Mouse (Mus musculus) cerebellum, adult 18-20 months (tissue): ENCODE results near the gene Nup160.

ENCODE experiments used
- DNase-seq, 2 experiments: peaks; one replicate each; pipeline ENCODE4 v3.0.0; 2021

The Nup160 gene

GRCm38 (mm10) chr2:90677007-90677406, at the start of gene Nup160:
Gene Nup160, plus strand, starts transcription at chr2:90677215.
- no peak for DNase-seq

GRCm38 (mm10) chr2:90628261-90628660, 48.8 kb upstream of the Nup160 start:
- DNase-seq: no peak

GRCm38 (mm10) chr2:90629552-90629951, 47.5 kb upstream of the Nup160 start:
- no peak for DNase-seq

- DNase-seq: no peak
Observed at GRCm38 (mm10) chr2:90631938-90632733, 44.9 kb upstream of the Nup160 start.

GRCm38 (mm10) chr2:90634671-90635070, 42.3 kb upstream of the Nup160 start:
- DNase-seq: no peak

GRCm38 (mm10) chr2:90635085-90635723, 41.8 kb upstream of the Nup160 start:
- DNase-seq: no peak

GRCm38 (mm10) chr2:90636853-90637252, 40.2 kb upstream of the Nup160 start:
- DNase-seq: no peak

GRCm38 (mm10) chr2:90638986-90639746, 37.8 kb upstream of the Nup160 start:
- no peak for DNase-seq

- no peak for DNase-seq
Observed at GRCm38 (mm10) chr2:90639747-90640699, 37.0 kb upstream of the Nup160 start.

- no peak for DNase-seq
Observed at GRCm38 (mm10) chr2:90641007-90641709, 35.9 kb upstream of the Nup160 start.

- DNase-seq: no peak
Observed at GRCm38 (mm10) chr2:90641710-90642039, 35.3 kb upstream of the Nup160 start.

GRCm38 (mm10) chr2:90647084-90647483, 29.9 kb upstream of the Nup160 start:
- DNase-seq: no peak

- no peak for DNase-seq
Observed at GRCm38 (mm10) chr2:90649405-90649804, 27.6 kb upstream of the Nup160 start.

GRCm38 (mm10) chr2:90649965-90650364, 27.1 kb upstream of the Nup160 start:
- DNase-seq: no peak

- DNase-seq: no peak
Observed at GRCm38 (mm10) chr2:90652101-90652500, 24.9 kb upstream of the Nup160 start.

- DNase-seq: no peak
Observed at GRCm38 (mm10) chr2:90652993-90653392, 24.0 kb upstream of the Nup160 start.

- no peak for DNase-seq
Observed at GRCm38 (mm10) chr2:90655449-90655848, 21.6 kb upstream of the Nup160 start.

GRCm38 (mm10) chr2:90658613-90659012, 18.4 kb upstream of the Nup160 start:
- DNase-seq: no peak

- no peak for DNase-seq
Observed at GRCm38 (mm10) chr2:90659016-90659415, 18.0 kb upstream of the Nup160 start.

- no peak for DNase-seq
Observed at GRCm38 (mm10) chr2:90659639-90660038, 17.4 kb upstream of the Nup160 start.

GRCm38 (mm10) chr2:90660947-90661346, 16.1 kb upstream of the Nup160 start:
- no peak for DNase-seq

- DNase-seq: no peak
Observed at GRCm38 (mm10) chr2:90661426-90661825, 15.6 kb upstream of the Nup160 start.
